Mouse (Mus musculus): ENCODE measurements around the gene Gm20425. TPM values are rescaled to one million over a fixed set of nuclear protein-coding genes. Genes with fewer than 3 reads are reported as not detected.

The Gm20425 gene
- total and polyA plus RNA-seq, 3 experiments, result not detected

- dilution Hi-C loops (cut with MboI; ENCODE audit: extremely low pct_ligation_motif_present, extremely low pct_unique_long_range_greater_than_20kb, low sequenced_read_pairs) (no loop called here), in situ Hi-C loops (cut with MboI; ENCODE audit: low pct_ligation_motif_present, low pct_unique_long_range_greater_than_20kb, low sequenced_read_pairs) (no loop called here)
- no peak for TF ChIP-seq NELFE (IDR thresholded peaks at IDR 0.05; ENCODE audit: low read depth, low read length)
- no peak for TF ChIP-seq GABPA (IDR thresholded peaks at IDR 0.05; ENCODE audit: insufficient replicate concordance, low read depth, low read length)
- no peak for TF ChIP-seq ZNF384 (IDR thresholded peaks at IDR 0.05; ENCODE audit: low read depth, low read length)
- TF ChIP-seq JUN (IDR thresholded peaks at IDR 0.05; ENCODE audit: insufficient read depth, low read depth, low read length), result no peak
- TF ChIP-seq TCF12 (IDR thresholded peaks at IDR 0.05; ENCODE audit: low read depth, low read length), result no peak
- TF ChIP-seq SMC3 (IDR thresholded peaks at IDR 0.05; ENCODE audit: low read depth, low read length), result no peak
- no peak for TF ChIP-seq USF2 (conservative IDR thresholded peaks at IDR 0.05; ENCODE audit: low read depth, low read length)
- TF ChIP-seq POLR2AphosphoS2 (IDR thresholded peaks at IDR 0.05; ENCODE audit: low read depth, low read length), result no peak
- TF ChIP-seq CHD1 (IDR thresholded peaks at IDR 0.05; ENCODE audit: low read depth, low read length), result no peak
- TF ChIP-seq E2F4 (IDR thresholded peaks at IDR 0.05; ENCODE audit: insufficient replicate concordance, low read depth, low read length), result no peak
- no peak for TF ChIP-seq USF1 (IDR thresholded peaks at IDR 0.05; ENCODE audit: low read depth, low read length)
- TF ChIP-seq RCOR1 (conservative IDR thresholded peaks at IDR 0.05; ENCODE audit: low read depth, low read length), result no peak
- no peak for TF ChIP-seq NRF1 (IDR thresholded peaks at IDR 0.05; ENCODE audit: low read depth, low read length)
- TF ChIP-seq BHLHE40 (IDR thresholded peaks at IDR 0.05; ENCODE audit: low read depth, low read length), result no peak
- no peak overlapping the region for H3K4me3 ChIP-seq (replicated peaks in 1 of 3; ENCODE audit: low read depth in 2 of 3, low read length in 2 of 3, poor library complexity in 1 of 3)
- H3K4me1 ChIP-seq (ENCODE audit: control insufficient read depth in 1 of 2, insufficient read depth in 2 of 2), result no peaks in the 10 kb centered on the region
- H3K27me3 ChIP-seq (replicated peaks), result peaks cover 2% of the 10 kb centered on the region
- no peak overlapping the region for H3K9ac ChIP-seq (ENCODE audit: insufficient read depth, low read depth)
- no peaks in the 10 kb centered on the region for H3K36me3 ChIP-seq (replicated peaks in 1 of 2; ENCODE audit: control insufficient read depth in 1 of 2, insufficient read depth in 1 of 2, low read length in 1 of 2)
- H3K27ac ChIP-seq (ENCODE audit: insufficient read depth, low read depth), result no peak overlapping the region
- H3K9me3 ChIP-seq (replicated peaks; ENCODE audit: low read length), result no peaks in the 10 kb centered on the region
- no peak overlapping the region for H3K4me2 ChIP-seq (ENCODE audit: insufficient read depth, low read depth, poor library complexity, severe bottlenecking)
- no peak for DNase-seq (ENCODE audit: extremely low read depth)
- H3K79me2 ChIP-seq (replicated peaks; ENCODE audit: control insufficient read depth, extremely low read depth, insufficient read depth, poor library complexity, severe bottlenecking), result no peaks in the 10 kb centered on the region
Measured at GRCm38 (mm10) chr9:103271104-103271503, 41.0 kb upstream of the Gm20425 start.

GRCm38 (mm10) chr9:103265778-103266177 lies 35.7 kb upstream of the Gm20425 start:
- H3K36me3 ChIP-seq (replicated peaks in 1 of 2; ENCODE audit: control insufficient read depth in 1 of 2, insufficient read depth in 1 of 2, low read length in 1 of 2), result no peaks in the 10 kb centered on the region
- H3K9me3 ChIP-seq (replicated peaks; ENCODE audit: low read length), result peaks cover 4% of the 10 kb centered on the region
- TF ChIP-seq ZNF384 (IDR thresholded peaks at IDR 0.05; ENCODE audit: low read depth, low read length) (no peak), CTCF (conservative IDR thresholded peaks at IDR 0.05 in 1 of 2, IDR thresholded peaks at IDR 0.05 in 1 of 2; ENCODE audit: low read depth in 2 of 2, low read length in 2 of 2) (0 out of 4 replicates have a peak, but pooled peaks of 1 of the 2 experiments have one; percentile 24)
- no peaks in the 10 kb centered on the region for H3K4me1 ChIP-seq (ENCODE audit: control insufficient read depth in 1 of 2, insufficient read depth in 2 of 2)
- no peak overlapping the region for H3K27ac ChIP-seq (ENCODE audit: insufficient read depth, low read depth)
- dilution Hi-C loops (cut with MboI; ENCODE audit: extremely low pct_ligation_motif_present, extremely low pct_unique_long_range_greater_than_20kb, low sequenced_read_pairs) (no loop called here), in situ Hi-C loops (cut with MboI; ENCODE audit: low pct_ligation_motif_present, low pct_unique_long_range_greater_than_20kb, low sequenced_read_pairs) (no loop called here)
- H3K27me3 ChIP-seq (replicated peaks), result peaks cover 6% of the 10 kb centered on the region
- DNase-seq (ENCODE audit: extremely low read depth), result no peak
- no peak overlapping the region for H3K4me3 ChIP-seq (replicated peaks in 1 of 3; ENCODE audit: low read depth in 2 of 3, low read length in 2 of 3, poor library complexity in 1 of 3)
- H3K79me2 ChIP-seq (replicated peaks; ENCODE audit: control insufficient read depth, extremely low read depth, insufficient read depth, poor library complexity, severe bottlenecking), result no peaks in the 10 kb centered on the region
- no peak overlapping the region for H3K4me2 ChIP-seq (ENCODE audit: insufficient read depth, low read depth, poor library complexity, severe bottlenecking)
- H3K9ac ChIP-seq (ENCODE audit: insufficient read depth, low read depth), result no peak overlapping the region
